7 mouse cellular contexts compared by ENCODE assay signal in the genomic region with DNA sequence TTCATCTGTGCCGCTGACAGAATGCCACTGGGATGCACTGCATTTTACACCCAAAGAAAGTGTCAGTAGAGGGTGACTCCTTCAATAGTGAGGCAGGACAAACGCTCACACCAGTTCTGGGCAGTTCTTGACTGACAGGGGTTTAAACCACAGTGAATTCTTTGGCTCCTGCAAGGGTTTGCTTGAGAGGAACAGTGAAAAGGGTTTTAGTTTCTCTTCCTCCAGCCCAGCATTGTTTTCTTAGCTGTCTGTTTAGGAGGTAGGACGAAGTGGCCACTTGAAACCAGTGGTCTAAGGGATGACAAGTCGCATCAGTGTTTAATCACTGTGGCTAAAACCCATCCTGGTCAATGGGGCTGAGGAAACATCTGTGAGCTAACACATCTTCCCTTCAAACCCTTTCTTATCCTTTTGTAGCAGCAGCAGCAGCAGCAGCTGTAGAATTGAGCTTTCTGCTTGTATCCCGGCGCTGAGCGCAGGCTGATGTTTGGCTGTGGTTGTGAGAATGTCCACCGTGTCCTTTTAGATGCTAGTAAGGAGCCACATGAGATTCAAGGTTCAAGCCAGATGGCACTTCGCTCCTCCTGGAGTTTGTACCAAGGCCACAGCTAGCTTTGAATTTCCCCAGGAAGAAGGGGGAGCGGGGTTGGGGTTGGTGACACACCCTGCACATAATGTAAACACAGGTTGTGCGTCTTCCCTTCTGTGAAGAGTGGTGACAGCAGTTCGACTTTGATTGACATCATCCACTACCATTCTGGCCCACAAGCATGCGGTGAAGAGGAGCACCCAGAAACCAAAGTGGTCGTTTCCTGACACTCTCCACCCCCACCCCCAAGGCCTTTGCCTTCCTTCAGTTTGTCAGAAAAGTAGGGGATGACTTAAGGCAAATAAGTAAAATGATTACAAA.
A peak's percentile ranks its signal among the peaks of the same experiment; 100 is the strongest.
DNase-seq lines count a peak whose midpoint lies in the region; ATAC-seq and TF ChIP-seq lines count a peak whose summit lies in the region.

No protein-coding gene starts in this region.

- no peaks in the 10 kb centered on the region for H3K4me1 ChIP-seq in lung, embryonic 14.5 days (ENCODE audit: insufficient read depth)
- H3K4me1 ChIP-seq in megakaryocyte, embryonic 14.5 days: peaks cover 45% of the 10 kb centered on the region

- peak; percentile 46 for DNase-seq in lung, embryonic 14.5 days
- no peak for DNase-seq in lung, postnatal 14 days
- peak; percentile 51 for DNase-seq in thymus, postnatal 14 days
- DNase-seq in urinary bladder, postnatal 25 days (ENCODE audit: low spot score): no peak
- no peak for DNase-seq in cerebellum, postnatal 4 days (ENCODE audit: low spot score in 2 of 2)

- no peak overlapping the region for H3K9ac ChIP-seq in lung, embryonic 14.5 days

- H3K27ac ChIP-seq in lung, embryonic 14.5 days (ENCODE audit: low read depth): peak overlapping the region; percentile 68

- 38% methylated on average over 14 of the region's 14 CpGs for WGBS in lung, embryonic 14.5 days

- H3K9me3 ChIP-seq in lung, embryonic 14.5 days (ENCODE audit: low read depth, low read length): no peaks in the 10 kb centered on the region
- 0 out of 2 replicates have a peak, but pooled peaks cover 2% of the 10 kb centered on the region for H3K9me3 ChIP-seq in megakaryocyte, embryonic 14.5 days

- no peaks in the 10 kb centered on the region for H3K27me3 ChIP-seq in lung, embryonic 14.5 days (ENCODE audit: insufficient read depth, low read length)
- H3K27me3 ChIP-seq in megakaryocyte, embryonic 14.5 days (replicated peaks): peaks cover 9% of the 10 kb centered on the region

- peak; percentile 48; the same call in 1 of the 2 replicates for ATAC-seq in lung, embryonic 14.5 days (ENCODE audit: insufficient read depth)
- ATAC-seq in granulocyte monocyte progenitor cell, adult 5-6 weeks (replicated peaks; ENCODE audit: poor library complexity, severe bottlenecking): peak; percentile 83

- TF ChIP-seq CTCF in lung, embryonic 14.5 days (IDR thresholded peaks at IDR 0.05; ENCODE audit: low read depth): no peak

- H3K4me3 ChIP-seq in lung, embryonic 14.5 days (ENCODE audit: low read depth, low read length): no peak overlapping the region
- H3K4me3 ChIP-seq in megakaryocyte, embryonic 14.5 days (replicated peaks): peak overlapping the region; percentile 87

- no peaks in the 10 kb centered on the region for H3K36me3 ChIP-seq in lung, embryonic 14.5 days (ENCODE audit: insufficient read depth)
- no peaks in the 10 kb centered on the region for H3K36me3 ChIP-seq in megakaryocyte, embryonic 14.5 days (replicated peaks; ENCODE audit: low read length)

- no peak overlapping the region for H3K4me2 ChIP-seq in lung, embryonic 14.5 days

Comparison
In these comparisons a context has a peak if more than half of its experiments do, and no peak if none do; other contexts are left out.
1. DNase-seq: peak in lung, embryonic 14.5 days (single experiment) and thymus, postnatal 14 days (single experiment); none in lung, postnatal 14 days (single experiment), urinary bladder, postnatal 25 days (single experiment) and cerebellum, postnatal 4 days (0 of 2).